Mouse (Mus musculus): ENCODE results near the gene Golt1b.

Golt1b gene

GRCm38 (mm10) chr6:142384521-142384920, 2.5 kb upstream of the Golt1b start:
- DNase-seq (ENCODE audit: low read depth, low spot score) = no peak

GRCm38 (mm10) chr6:142386285-142387010, 573 bp upstream of the Golt1b start:
- no peak for DNase-seq (ENCODE audit: low read depth, low spot score)

DNA sequence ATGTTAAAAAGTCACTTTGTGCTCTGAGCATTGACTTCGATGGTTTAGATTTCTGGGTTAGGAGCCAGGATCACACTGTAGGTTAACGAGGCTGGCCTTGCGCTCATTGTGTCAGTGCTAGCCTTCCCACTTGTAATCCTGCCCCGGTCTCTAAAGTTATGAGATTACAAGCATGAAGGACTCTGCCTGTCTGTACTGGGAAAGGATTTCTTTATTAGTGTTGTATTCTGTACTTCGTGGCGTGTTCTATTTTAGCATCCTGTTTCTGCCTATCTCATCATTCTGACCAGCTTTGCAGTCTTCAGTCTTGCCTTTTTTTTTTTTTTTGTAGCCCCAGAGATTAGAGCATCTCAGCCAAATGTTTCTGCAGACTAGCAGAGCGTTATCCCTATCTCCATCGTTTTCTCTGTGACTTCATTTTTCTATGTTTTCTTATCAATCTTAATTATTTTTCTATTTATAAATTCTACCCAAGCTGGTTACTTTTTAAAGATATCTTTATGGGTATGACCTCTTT, 792 bp downstream of the Golt1b start:
- DNase-seq (ENCODE audit: low read depth, low spot score) = no peak

DNA sequence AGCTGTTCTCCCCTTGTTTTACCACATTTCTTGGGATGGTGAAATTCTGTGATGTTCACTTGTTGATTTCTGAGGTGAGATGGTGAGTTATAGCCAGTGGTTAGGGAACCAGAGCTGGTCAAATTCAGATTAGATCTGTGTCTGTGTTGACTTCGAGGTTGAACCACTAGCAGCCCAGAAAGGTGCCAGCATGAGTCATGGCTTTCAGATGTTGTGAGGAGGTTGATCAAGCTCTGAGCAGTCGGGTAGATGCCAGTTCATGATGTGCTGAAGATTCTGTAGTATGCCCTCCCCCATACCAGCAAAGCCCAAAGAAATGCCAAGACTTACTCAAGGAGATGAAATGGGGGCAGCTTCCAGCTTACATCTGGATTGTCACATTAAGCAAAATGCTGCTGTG, 2.1 kb downstream of the Golt1b start:
- DNase-seq (ENCODE audit: low read depth, low spot score) = no peak

GRCm38 (mm10) chr6:142392312-142392711, 5.3 kb downstream of the Golt1b start:
- DNase-seq (ENCODE audit: low read depth, low spot score) = no peak

- DNase-seq (ENCODE audit: low read depth, low spot score) = no peak
Measured at GRCm38 (mm10) chr6:142394669-142395068, 7.6 kb downstream of the Golt1b start.

- DNase-seq (ENCODE audit: low read depth, low spot score) = no peak
Measured at GRCm38 (mm10) chr6:142395756-142396155, 8.7 kb downstream of the Golt1b start.

GRCm38 (mm10) chr6:142411140-142411539, 24.1 kb downstream of the Golt1b start:
- DNase-seq (ENCODE audit: low read depth, low spot score) = no peak

- no peak for DNase-seq (ENCODE audit: low read depth, low spot score)
Measured at GRCm38 (mm10) chr6:142412906-142413491, 26.0 kb downstream of the Golt1b start, which contains the start of gene Spx. TSS of gene Spx (plus strand) at chr6:142413441.

- no peak for DNase-seq (ENCODE audit: low read depth, low spot score)
Measured at GRCm38 (mm10) chr6:142413845-142414244, 26.8 kb downstream of the Golt1b start.

DNA sequence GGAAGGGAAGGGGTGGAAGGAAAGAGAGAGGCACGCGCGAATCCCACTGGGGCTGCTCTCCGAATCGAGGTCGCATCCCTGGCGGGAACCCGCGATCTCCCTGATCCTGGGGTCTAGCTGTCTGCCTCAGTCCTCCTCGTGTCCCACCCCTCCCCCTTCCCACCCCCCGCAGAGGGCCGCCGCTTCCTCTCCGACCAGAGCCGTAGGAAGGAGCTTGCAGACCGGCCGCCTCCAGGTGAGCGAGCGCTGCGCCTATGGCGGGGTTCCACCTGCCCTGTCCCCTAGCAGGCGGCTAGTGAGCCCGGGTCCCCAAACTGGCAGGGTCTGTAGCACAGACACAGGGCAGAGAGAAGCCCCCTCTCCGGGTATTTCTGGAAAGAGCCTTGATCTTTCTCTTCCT, 27.6 kb downstream of the Golt1b start:
- no peak for DNase-seq (ENCODE audit: low read depth, low spot score)

GRCm38 (mm10) chr6:142424976-142425375, 38.0 kb downstream of the Golt1b start:
- no peak for DNase-seq (ENCODE audit: low read depth, low spot score)

DNA sequence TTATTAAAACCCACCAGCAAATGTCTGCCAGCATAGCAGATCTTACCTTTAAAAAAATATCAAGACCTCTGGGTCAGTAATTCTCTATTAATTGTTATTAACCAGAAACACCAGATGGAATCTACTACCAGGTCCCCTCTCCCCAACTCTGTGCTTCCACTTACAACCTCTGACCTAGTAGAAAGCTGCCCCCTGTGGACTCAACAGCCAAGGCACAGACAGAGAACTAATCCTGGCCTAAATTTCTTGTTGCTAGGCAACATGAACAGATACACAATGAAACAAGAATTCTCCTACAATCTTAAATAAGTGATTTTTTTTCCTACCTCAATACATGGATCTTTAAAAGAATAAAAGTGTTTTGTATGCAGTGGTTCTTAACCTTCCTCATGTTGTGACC, 42.1 kb downstream of the Golt1b start:
- no peak for DNase-seq (ENCODE audit: low read depth, low spot score)

DNA sequence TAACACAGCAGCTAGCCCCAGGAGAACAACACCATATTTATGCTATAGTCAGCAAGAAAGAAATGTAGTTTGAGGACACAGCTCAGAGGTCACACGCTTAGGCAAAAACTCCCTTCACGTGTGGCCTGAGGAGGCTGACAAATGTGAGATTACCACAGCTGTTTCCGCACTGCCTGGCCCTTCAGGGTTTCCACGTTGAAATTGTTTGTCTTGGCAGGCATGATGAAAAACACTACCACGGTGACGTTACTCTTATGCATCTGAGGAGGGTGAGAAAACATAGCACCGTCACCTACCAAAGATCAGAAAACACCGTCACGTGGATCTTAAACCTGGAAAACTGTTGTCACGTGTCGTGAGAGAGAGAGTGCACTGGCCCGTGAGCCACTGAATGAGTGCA, 64.4 kb downstream of the Golt1b start:
- no peak for DNase-seq (ENCODE audit: low read depth, low spot score)

DNA sequence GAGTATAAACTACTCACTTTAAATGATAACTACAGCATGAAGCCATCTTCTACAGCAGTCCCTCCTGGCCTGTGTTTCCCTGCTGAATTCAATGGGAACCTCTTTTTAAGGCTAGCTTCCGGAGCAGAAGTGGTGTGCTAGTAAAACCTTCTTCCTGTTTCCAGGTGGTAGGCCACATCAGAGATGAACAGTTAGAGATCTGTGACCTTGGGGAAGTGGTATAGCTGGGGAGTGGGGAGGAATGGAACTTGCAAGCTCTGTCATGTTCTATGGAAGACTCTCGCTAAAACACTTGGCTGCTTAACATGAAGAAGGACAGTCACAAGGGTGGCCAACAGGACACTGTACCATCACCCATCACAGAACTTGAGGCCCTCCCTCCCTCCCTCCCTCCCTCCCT, 66.3 kb downstream of the Golt1b start:
- peak; percentile 26 for DNase-seq (ENCODE audit: low read depth, low spot score)
